Mouse (Mus musculus): ENCODE results near the gene Med28. TPM values are rescaled to one million over a fixed set of nuclear protein-coding genes. Genes with fewer than 3 reads are reported as not detected.

Med28 gene
- total RNA-seq, 1 experiment, result 122 TPM

GRCm38 (mm10) chr5:45577376-45577775 is 57.3 kb downstream of the Med28 start:
- TF ChIP-seq ZC3H11A (IDR thresholded peaks at IDR 0.05; ENCODE audit: borderline replicate concordance, low read depth, low read length) (no peak), HCFC1 (IDR thresholded peaks at IDR 0.05; ENCODE audit: borderline replicate concordance, insufficient read depth, low read length) (no peak), MAFK (IDR thresholded peaks at IDR 0.05; ENCODE audit: insufficient read depth, low read depth, low read length) (no peak), CHD2 (IDR thresholded peaks at IDR 0.05; ENCODE audit: low read depth, low read length) (no peak), ZNF384 (IDR thresholded peaks at IDR 0.05; ENCODE audit: low read depth, low read length) (no peak)
- H3K27ac ChIP-seq (ENCODE audit: insufficient read depth, low read depth, low read length, poor library complexity, severe bottlenecking), result no peak overlapping the region
- H3K9ac ChIP-seq (ENCODE audit: insufficient read depth, low read depth, low read length, poor library complexity, severe bottlenecking), result no peak overlapping the region
- DNase-seq (ENCODE audit: low read depth, low spot score), result no peak
- H3K4me1 ChIP-seq (ENCODE audit: control insufficient read depth in 2 of 2, insufficient read depth in 2 of 2, low read length in 2 of 2, poor library complexity in 1 of 2), result peaks cover 0 to 3% of the 10 kb centered on the region in 2 experiments; a peak in 1 of 4 replicates
- in situ Hi-C loops (cut with MboI; ENCODE audit: low sequenced_read_pairs in 2 of 2, unreplicated experiment in 2 of 2), result no loop called here
- H3K36me3 ChIP-seq (ENCODE audit: control insufficient read depth, insufficient read depth, low read length, poor library complexity, severe bottlenecking), result no peaks in the 10 kb centered on the region
- H3K9me3 ChIP-seq (ENCODE audit: control insufficient read depth, insufficient read depth, low read depth, low read length), result no peaks in the 10 kb centered on the region
- no peak overlapping the region for H3K4me3 ChIP-seq (ENCODE audit: insufficient read depth in 1 of 2, low read depth in 1 of 2, low read length in 2 of 2, poor library complexity in 1 of 2, severe bottlenecking in 1 of 2)

Other genes starting within 250 kb of the Med28 start
- 34.0 and 40.2 TPM in 2 replicates for gene Qdpr, start 70.0 kb upstream of the Med28 start, total RNA-seq (2012; rRNA removed)
- not detected in 2 replicates for gene Clrn2, start 66.5 kb upstream of the Med28 start, total RNA-seq (2012; rRNA removed)
- 178 and 192 TPM in 2 replicates for gene Lap3, start 26.9 kb upstream of the Med28 start, total RNA-seq (2012; rRNA removed)
- gene Fam184b, start 119.4 kb downstream of the Med28 start, total RNA-seq (2012; rRNA removed), result 0.42 and 0.45 TPM in 2 replicates
- 51.8 and 63.5 TPM in 2 replicates for gene Ncapg, start 149.7 kb downstream of the Med28 start, total RNA-seq (2012; rRNA removed)